Mouse (Mus musculus): ENCODE results near the gene Mkln1.

- peak; percentile 25 for TF ChIP-seq CTCF (IDR thresholded peaks at IDR 0.05; ENCODE audit: low read depth, low read length)
- no peak for TF ChIP-seq EP300 (IDR thresholded peaks at IDR 0.05; ENCODE audit: insufficient read depth, low read depth, low read length)
- no peak for TF ChIP-seq POLR2A (IDR thresholded peaks at IDR 0.05; ENCODE audit: insufficient read depth, low read length)
These were observed 129.4 kb downstream of the Mkln1 start for GRCm38 (mm10) chr6:31527897-31528296.
